Mouse (Mus musculus) layer of hippocampus, adult 11-12 months (tissue): ENCODE data around the gene Lep.

Experiments
- DNase-seq: peaks from one replicate; pipeline ENCODE4 v3.0.0; 2022; ENCODE audit warnings: low spot score

Gene Lep

DNA sequence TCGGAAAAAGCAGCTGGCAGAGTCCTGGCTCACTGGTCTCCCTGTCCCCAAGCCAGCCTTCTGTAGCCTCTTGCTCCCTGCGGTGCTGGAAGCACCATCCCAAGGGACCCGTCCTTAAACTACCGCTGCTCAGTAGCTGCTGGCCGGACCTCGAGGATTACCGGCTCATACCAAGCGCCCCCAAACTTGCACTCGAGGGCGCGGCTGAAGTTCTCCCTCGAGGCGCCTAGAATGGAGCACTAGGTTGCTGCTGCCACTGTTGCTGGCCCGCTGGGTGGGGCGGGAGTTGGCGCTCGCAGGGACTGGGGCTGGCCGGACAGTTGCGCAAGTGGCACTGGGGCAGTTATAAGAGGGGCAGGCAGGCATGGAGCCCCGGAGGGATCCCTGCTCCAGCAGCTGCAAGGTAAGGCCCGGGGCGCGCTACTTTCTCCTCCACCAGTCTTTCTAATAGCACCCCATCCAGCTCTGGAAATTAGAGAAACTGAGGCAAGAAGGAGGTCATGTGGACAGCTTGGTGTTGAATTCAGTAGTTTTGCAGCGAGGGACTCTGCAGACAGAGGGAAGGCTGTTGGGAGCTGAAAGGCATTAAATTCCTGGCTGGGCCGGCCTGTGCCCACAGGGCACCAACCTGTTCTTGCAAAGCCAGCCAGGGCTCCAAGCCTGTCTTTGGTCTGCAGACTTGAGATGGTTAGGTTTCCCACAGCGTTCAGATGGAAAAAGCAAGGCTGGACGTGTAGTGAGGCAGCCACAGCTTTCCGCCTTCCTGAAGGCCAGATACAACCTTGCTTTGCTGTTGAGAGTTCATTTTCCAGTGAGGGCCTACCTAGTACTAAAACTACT is at the start of gene Lep:
Gene Lep (plus strand): TSS at position 375 of the 840 bp plus-strand sequence.
- no peak for DNase-seq

DNA sequence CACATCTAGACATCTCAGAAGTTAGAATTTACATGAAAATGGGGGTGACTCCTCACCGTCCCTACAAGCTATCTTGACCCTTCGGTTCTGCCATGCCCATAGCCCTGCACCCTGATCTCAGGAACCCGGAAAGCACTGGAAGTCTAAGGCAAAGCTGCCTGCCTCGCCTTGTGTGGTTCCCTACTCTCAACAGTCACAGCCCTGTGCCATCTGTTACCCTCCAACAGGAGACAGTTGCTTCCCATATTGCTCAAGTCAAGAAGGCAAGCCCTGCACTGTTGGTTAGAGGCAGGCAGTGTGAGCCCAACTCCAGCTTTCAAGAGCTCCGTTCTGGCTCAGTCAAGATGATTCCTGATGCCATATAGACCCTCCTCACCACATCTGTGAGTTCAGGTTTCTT is 48.4 kb upstream of the Lep start:
- no peak for DNase-seq

- no peak for DNase-seq
Observed at GRCm38 (mm10) chr6:29013216-29013615, 46.8 kb upstream of the Lep start.

- DNase-seq: no peak
Observed at GRCm38 (mm10) chr6:29016891-29017412, 43.1 kb upstream of the Lep start.

DNA sequence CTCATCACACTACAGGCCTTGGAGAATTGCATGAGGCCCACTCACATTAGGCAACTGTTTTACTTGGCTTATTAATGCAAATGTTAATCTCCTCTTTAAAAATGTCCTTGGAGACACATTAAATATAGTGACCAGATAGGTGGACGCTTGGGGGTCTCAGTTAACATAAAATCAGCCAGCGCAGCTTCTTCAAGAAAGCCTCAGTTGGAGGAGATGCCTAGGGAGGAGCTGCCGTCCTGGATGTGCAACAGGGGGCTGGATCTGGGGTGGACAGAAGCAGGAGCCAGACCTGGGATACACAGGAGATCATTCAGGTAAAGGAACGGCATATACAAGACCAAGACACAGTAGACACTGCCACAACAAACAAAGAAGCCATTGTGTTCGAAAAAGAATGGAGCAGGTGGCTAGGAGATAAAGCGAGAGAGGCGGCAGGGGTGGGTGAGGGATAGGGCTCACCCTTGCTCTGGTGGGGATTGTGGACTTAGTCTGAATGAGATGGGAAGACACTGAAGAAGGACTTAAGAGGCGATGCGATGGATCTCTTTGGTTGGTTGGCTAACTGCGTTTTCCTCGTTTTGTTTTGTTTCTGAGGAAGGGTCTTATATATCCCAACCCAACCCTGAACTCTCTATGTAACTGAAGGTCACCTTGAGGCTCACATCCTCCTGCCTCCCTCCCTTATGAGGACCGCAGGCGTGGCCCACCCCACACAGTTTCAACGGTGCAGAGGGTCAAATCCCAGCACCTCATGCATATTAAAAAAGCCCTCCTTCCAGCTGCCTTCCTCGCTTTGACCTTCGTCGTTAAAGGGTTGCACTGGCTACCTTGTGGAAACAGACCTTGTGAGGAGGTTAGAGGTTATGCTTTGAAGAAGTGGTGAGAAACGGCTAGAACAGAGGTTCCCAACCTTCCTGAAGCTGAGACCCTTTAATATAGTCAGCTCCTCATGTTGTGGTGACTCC is 40.0 kb upstream of the Lep start:
- no peak for DNase-seq

GRCm38 (mm10) chr6:29020937-29021336 is 39.1 kb upstream of the Lep start:
- no peak for DNase-seq

DNA sequence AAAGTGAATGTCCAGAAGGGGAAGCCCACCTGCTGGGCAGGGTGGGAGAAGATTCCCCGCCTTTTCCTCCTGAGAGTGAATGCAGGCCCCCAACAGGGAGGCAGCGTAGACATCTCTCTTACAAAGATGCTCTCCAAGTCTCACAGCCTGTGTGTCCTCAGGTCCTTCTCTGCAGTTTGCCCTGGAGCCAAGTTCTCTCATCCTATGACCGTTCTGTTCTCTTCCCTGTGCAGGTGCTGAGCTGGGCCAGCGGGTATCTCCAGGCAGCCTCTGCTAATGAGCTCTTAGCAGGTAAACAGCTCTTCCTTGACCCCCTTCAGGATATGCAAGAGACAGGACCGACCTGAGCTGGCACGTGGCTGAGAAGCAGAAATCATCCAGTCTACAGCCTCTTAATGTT is 38.5 kb upstream of the Lep start:
- DNase-seq: no peak

GRCm38 (mm10) chr6:29022115-29022514 is 37.9 kb upstream of the Lep start:
- DNase-seq: no peak

DNA sequence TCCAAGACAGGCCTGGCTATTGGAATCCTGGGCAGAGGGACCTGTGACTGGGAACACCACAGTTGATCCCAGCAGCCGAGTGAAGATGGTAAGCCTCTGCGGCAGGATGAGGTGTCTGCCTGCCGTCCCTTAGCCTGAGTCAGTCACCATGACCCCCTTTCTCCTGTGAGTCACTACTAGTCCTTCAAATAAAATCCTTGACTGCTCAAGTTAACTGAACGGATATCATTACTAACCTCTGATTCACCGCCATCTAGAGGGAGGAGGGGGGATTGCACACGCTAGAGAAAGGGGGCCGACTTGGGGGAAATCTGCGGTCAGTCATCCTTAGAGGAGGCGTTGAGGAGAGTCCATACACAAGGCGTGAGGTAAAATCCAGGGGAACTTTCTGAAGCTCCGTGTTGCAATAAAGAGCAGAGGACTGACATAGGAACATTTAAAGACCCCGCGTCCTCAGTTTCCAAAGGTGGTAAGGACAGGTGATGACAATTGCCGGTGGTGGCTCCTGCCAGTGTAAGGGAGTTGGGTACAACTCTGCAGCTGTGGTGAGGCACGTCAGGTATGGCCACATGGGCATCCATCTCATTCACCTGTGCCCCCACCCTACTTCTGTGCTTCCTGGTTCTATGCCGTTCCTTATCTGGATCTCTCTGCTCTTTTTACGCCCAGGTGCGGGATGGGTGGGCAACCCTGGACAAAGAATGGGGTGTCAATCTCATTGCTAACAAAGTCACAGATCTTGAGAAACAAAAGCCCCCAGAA is 36.6 kb upstream of the Lep start:
- peak; percentile 61 for DNase-seq

GRCm38 (mm10) chr6:29024000-29024417 is 36.0 kb upstream of the Lep start:
- DNase-seq: peak; percentile 41

DNA sequence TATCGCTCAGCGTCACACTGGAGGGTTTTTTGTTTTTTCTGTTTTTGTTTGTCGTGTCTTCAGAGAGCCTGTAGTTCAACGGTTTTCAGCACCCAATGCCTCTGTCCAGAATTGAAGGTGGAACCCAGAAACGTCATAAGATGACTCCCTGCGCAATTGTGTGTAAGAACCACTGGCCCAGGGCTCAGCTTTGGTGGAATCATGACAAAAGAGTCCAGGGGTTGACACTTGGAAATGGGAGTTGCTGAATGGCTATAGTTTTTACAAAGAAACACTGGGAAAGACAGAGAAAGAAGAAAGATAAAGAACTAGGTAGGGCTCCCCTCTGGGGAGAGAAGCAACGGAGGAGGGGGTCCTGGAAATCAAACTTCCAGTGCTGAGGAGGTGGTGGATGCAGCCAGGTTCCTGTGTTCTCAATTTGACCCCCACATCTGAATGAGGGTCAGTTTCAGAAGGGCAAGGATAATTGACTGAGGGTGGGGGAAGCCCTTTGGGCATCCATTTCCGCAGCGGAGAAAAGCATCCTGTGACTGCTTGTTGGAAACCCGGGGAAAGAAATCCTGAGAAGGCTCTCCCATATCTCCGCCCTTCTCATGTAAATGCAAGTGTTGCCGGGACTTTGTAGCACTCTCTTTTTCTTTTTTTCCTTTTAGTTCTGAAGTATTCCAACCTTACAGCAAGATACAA is 34.1 kb upstream of the Lep start:
- no peak for DNase-seq

DNA sequence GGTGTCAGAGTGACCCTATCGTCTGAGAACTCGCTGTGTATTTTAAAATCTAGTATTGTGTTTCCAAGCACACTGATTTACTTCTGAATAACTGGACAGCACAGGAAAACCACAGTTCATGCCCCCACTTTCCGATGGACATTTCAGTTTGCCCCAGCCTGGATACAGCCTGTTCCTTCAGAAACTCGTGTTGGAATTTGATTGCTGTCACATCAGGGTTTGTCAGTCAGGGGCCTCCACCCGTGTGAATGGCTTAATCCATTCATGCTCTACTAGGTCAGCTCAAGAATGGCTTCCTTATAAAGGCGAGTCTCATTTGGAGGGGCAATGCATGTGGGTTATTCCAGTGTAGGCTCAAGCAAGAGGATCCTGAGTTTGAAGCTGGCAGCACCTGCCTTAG is 33.3 kb upstream of the Lep start:
- no peak for DNase-seq

- no peak for DNase-seq
Observed at GRCm38 (mm10) chr6:29028129-29028528, 31.9 kb upstream of the Lep start.

- no peak for DNase-seq
Observed at GRCm38 (mm10) chr6:29029521-29029920, 30.5 kb upstream of the Lep start.

- no peak for DNase-seq
Observed at GRCm38 (mm10) chr6:29031216-29031615, 28.8 kb upstream of the Lep start.

- no peak for DNase-seq
Observed at GRCm38 (mm10) chr6:29031704-29032310, 28.2 kb upstream of the Lep start.

DNA sequence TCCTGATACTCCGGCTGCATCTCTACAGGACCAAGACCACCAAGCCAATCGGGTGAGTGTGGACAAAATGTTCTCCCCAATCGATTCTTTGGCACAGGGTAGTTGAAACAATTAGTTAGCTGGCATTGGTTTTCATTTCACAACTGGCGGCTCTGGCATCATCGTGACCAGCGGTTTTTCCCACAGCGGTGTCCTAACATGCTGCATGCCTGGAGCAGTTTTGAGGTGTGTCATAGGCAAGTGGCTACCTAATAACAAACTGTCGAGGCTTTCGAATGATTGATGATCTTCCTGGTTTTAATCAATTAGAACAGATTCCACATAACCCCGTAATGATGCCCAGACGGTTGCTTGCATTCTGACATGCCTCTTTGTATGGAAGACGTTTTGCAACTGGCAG is 27.6 kb upstream of the Lep start:
- DNase-seq: no peak

GRCm38 (mm10) chr6:29033981-29034646 is 25.9 kb upstream of the Lep start:
- no peak for DNase-seq

GRCm38 (mm10) chr6:29036698-29037097 is 23.3 kb upstream of the Lep start:
- DNase-seq: peak; percentile 38

DNA sequence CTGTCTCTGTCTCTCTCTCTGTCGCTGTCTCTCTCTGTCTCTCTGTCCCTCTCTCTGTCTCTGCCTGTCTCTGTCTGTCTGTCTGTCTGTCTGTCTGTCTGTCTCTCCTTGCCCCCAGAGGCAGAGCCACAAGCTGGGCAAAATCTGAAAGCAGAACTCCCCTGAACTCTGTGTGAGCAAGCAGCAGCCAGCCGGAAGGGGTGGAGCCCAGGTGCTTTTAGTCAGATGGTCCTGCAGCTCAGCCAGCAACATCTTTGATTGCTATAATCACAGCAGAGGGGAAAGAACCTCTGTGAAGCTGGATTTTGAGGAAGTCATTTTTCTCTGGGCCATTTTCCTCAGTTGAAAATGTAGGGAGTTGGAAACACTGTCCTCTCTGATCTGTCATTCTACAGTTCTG is 19.8 kb upstream of the Lep start:
- no peak for DNase-seq
